Mouse (Mus musculus) layer of hippocampus, postnatal 25 days (tissue): ENCODE results near the gene Spast. TPM values are rescaled to one million over a fixed set of nuclear protein-coding genes. Genes with fewer than 3 reads are reported as not detected.
A peak's percentile ranks its signal among the peaks of the same experiment; 100 is the strongest.
"Not testable (repeated sequence)": the region's sequence is repeated elsewhere in the genome, so short reads cannot be mapped to it uniquely, and the experiment has no call there.

Experiments used
- DNase-seq, 2 experiments: peaks; one replicate each; pipeline ENCODE4 v3.0.0; 2022; ENCODE audit warnings: mixed read lengths in 2 of 2, low spot score in 1 of 2; ENCODE audit errors: extremely low spot score in 1 of 2
- total RNA-seq, 2 experiments: library from RNA; stranded (reverse); gene quantifications; 2 replicates each; pipeline ENCODE4 v1.2.3; 2021

Spast gene
- total RNA-seq, 2 experiments from 2014 or later: 57.4 to 61.0 TPM

DNA sequence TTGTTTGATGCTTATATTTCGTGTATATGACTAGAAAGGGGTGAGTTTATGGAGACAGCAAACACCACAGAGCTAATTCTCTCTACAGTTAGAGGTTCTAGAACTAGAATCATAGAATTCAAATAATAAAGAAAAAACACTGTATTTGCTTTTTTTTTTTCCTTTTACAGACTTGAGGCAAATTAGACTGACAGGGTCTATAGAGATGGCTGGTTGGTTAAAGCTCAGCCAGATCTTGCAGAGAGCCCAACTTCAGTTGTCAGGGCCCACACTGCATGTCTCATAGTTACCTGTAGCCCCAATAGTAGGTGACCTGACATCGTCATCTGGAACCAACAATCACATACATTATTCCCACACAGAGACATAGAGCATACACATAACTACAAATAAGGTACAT lies 14.9 kb upstream of the Spast start, which contains the start of gene Dpy30:
TSS of gene Dpy30 (minus strand) at position 101 of the 400 bp plus-strand sequence.
- DNase-seq: no peak

DNA sequence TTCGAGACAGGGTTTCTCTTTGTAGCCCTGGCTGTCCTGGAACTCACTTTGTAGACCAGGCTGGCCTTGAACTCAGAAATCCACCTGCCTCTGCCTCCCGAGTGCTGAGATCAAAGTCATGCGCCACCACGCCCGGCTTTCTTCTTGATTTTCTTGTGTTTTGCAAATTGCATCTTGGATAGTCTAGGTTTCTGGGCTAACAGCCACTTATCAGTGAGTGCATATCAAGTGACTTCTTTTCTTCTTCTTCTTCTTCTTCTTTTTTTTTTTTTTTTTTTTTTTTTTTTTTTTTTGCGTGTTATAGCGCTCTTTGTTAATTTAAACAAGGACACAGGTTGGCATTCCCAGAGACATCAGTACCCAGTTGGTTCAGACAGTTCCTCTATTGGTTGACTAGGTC lies 11.6 kb upstream of the Spast start:
- DNase-seq: not testable (repeated sequence)

GRCm38 (mm10) chr17:74328146-74328545 lies 10.6 kb upstream of the Spast start:
- DNase-seq: peak in 1 of 2 experiments; percentile 45

- DNase-seq: no peak
Observed at GRCm38 (mm10) chr17:74331049-74331676, 7.6 kb upstream of the Spast start.

- peak; percentile 93 to 94 for DNase-seq
Observed at GRCm38 (mm10) chr17:74338225-74338931, 409 bp upstream of the Spast start.

DNA sequence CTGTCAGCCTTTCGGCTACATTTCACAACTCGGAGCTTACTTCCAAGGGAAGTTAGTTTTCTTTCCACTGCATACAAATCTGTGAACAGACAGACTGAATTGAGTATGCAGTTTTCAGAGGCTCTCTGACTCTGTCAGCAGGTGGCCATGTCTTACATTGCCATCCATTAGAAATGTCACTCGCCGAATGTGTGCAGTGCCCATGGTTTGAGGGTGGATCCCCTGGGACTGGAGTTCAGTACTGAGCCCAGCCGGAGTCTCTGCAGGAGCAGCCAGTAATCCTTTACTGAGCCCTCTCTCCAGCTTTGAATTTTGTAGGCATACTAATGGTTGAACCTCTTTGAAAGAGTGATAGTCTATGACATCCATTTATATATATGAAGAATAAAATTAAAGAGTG lies 2.4 kb downstream of the Spast start:
- DNase-seq: no peak

DNA sequence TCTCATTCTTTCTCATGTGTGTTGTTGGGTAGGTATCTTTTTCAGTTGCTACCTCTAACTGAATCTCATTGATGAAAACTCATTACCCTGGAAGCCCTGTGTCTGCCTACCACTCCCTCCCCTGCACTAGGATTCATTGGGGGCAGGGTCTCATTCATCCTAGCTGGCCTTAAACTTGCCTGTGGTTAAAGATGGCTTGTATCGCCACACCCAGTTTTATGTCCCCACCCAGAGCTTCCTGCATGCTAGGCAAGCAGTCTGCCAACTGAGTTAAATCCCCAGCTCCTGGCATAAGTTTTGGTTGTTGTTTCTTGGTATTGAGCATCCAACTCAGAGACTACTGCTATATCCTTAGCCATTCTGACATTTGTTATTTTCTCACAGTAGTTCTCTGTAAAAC lies 24.8 kb downstream of the Spast start:
- no peak for DNase-seq

DNA sequence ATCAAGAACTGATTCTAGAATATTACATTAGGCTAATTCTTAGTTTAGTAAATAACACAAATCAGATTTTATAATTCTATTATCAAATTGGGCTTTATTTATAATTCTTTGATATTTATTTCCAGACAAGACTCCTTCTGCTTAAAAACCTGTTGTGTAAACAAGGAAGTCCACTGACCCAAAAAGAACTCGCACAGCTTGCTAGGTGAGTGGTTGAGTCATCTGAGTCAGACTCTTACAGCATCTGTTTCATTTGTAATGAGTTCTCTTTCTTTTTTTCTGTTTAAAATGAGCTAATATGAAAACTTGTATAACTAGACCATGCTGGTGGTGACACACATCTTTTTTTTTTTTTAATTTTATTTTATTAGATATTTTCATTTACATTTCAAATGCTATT lies 38.1 kb downstream of the Spast start:
- DNase-seq: no peak

GRCm38 (mm10) chr17:74386657-74387056 lies 47.9 kb downstream of the Spast start:
- no peak for DNase-seq

DNA sequence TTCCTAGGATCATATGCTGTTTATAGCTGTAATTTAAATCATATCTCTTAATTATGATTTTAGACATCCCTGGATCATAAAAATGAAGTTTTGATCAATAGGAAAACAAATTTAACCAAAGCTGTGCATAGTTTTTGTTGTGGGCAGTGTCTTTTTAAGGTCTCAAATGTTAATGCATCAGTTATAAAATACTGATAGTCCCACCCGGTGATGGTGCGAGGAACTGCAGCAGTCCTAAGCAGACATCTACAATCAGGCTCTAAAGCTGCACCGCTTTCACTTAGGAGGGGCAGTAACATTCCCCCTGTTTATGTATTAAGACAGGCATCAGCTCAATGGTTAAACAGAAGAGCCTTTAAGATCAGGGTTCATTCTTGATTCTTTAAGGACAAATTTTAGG lies 51.1 kb downstream of the Spast start:
- DNase-seq: no peak

- DNase-seq: no peak
Observed at GRCm38 (mm10) chr17:74394381-74394780, 55.6 kb downstream of the Spast start.

DNA sequence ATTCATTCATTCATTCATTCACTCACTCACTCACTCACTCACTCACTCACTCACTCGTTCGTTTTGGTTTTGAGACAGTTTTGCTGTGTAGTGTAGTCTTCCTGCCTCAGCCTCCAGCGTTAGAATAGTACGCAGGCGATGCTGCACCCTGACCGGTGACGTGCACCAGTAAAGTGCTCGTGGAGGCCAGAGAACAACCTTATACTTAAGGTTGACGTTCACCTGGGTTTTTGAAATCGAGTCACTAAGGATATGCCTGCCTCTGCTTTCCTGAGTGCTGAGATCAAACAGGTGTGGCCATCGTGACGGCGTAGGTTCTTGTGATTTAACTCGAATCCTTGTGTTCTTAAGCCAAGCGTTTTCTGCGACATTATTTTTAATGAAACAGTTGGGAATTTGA lies 56.1 kb downstream of the Spast start:
- DNase-seq: no peak

DNA sequence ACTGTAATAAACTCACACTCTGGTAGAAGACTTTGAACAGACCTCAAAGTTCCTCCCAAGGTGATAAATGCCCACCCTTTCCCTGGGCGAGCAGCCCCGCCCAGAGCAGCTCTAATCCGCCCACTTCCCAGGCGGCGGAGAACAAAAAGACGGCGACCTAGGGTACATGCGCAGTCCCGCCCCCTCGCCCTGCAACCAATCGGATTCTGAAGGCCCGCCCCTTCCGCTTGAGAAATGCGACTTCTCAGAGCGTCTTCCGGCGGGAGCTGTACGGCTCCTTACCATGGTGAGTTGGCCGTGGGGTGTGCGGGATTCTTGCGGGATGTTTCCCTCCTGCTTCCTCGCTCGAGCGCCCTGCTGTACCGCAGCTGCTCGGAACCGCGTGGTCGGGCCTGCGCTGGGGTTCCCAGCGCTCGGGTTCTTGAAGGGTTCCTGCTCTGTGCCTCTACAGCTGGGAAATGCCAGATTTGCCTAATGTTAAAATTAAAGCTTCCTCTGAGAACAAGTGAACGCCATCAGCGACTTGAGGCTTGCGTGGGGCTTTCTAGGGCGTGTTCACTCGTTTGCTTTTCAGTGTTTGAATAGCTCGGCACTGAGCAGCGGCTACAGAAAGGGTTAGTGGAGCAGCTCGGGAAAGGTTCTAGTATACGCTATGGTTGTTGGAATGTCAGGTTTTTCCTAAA lies 56.7 kb downstream of the Spast start, which contains the start of gene Slc30a6:
TSS of gene Slc30a6 (plus strand) at position 226 of the 683 bp plus-strand sequence.
- DNase-seq: peak; percentile 86 to 92

- no peak for DNase-seq
Observed at GRCm38 (mm10) chr17:74396766-74397165, 58.0 kb downstream of the Spast start.

GRCm38 (mm10) chr17:74397173-74397572 lies 58.4 kb downstream of the Spast start:
- no peak for DNase-seq

- no peak for DNase-seq
Observed at GRCm38 (mm10) chr17:74402486-74403222, 63.9 kb downstream of the Spast start.

GRCm38 (mm10) chr17:74406487-74406886 lies 67.7 kb downstream of the Spast start:
- DNase-seq: no peak

GRCm38 (mm10) chr17:74409722-74410121 lies 70.9 kb downstream of the Spast start:
- DNase-seq: no peak

GRCm38 (mm10) chr17:74413324-74413723 lies 74.5 kb downstream of the Spast start:
- no peak for DNase-seq

- no peak for DNase-seq
Observed at GRCm38 (mm10) chr17:74414671-74415070, 75.9 kb downstream of the Spast start.
